Mouse (Mus musculus): Measurements from ENCODE around the gene Sv2b.
"Not testable (repeated sequence)": the region's sequence is repeated elsewhere in the genome, so short reads cannot be mapped to it uniquely, and the experiment has no call there.

Sv2b gene

DNA sequence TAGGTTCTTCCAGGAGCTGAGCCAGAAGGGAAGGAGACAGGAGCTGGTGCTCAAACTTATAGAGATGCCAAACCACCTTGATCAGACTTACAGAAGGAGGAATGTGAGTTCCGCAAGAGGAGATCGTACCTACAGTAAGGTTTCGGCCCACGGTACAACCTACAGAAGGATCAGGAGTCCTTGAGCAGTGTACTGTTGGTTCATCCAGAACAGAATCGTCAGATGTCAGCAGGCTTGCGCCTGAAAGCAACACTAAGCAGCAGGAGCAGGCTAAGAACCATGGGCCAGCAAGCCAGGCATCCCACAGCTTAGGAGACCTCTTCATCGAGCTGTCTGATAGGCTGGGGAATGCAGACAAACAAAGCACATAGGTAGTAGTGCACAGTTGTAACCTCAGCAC, 92.9 kb downstream of the Sv2b start:
- no peak for DNase-seq (ENCODE audit: low spot score in 2 of 2)

GRCm38 (mm10) chr7:75209221-75209641, 99.8 kb downstream of the Sv2b start:
- peak; percentile 50 to 70 for DNase-seq (ENCODE audit: low spot score in 2 of 2)

DNA sequence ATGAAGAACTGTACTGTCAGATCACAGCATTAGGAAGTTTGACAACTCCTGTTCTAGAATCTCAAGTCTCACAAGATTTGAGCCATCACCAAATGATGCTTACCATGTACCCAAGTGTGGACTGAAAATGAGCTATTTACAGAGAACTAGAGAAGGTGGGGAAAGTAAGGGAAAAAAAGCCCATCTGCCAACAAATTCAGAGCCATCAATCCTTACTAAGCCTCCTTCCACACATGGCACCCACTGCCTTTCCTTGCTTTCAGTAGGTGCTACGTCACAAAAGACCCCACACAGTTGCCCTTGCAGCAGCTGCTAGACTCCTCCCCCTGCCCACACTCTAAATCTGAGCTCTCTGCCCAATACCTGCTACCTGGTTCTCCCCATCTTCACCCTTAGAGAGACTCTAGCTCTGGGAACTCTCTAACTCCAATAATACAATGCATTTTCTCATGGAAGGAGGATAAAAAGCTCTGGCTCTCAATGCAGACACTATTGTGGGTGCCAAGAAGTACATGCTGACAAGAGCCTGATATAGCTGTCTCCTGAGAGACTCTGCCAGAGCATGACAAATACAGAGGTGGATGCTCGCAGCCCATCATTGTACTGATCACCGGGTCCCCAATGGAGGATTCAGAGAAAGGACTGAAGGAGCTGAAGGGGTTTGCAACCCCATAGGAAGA, 101.0 kb downstream of the Sv2b start:
- no peak for DNase-seq (ENCODE audit: low spot score in 2 of 2)

DNA sequence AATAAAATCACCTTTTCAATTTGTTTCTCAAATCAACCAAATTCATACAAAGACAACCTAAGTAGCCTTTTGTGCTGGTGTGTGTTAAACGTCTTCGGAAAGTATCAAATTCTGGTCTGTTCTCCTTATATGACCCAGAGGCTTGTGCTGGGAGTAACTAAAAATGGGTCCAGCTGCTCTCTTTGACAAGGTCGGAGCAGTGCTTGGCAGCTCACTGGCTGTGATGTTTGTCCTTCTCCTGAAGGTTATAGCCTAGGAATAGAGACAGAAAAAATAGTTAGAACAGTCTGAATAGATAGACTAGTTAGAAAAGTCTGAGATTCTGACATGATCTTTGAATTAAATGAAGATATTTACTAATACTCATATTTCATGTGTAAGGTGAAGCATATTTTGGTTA, 102.4 kb downstream of the Sv2b start:
- DNase-seq (ENCODE audit: low spot score in 2 of 2), result no peak

- no peak for DNase-seq (ENCODE audit: low spot score in 2 of 2)
These were observed 103.7 kb downstream of the Sv2b start for GRCm38 (mm10) chr7:75205386-75205785.

GRCm38 (mm10) chr7:75194919-75195230, 114.2 kb downstream of the Sv2b start:
- not testable (repeated sequence) for DNase-seq (ENCODE audit: low spot score in 2 of 2)

- no peak for DNase-seq (ENCODE audit: low spot score in 2 of 2)
These were observed 114.7 kb downstream of the Sv2b start for GRCm38 (mm10) chr7:75194158-75194918.

DNA sequence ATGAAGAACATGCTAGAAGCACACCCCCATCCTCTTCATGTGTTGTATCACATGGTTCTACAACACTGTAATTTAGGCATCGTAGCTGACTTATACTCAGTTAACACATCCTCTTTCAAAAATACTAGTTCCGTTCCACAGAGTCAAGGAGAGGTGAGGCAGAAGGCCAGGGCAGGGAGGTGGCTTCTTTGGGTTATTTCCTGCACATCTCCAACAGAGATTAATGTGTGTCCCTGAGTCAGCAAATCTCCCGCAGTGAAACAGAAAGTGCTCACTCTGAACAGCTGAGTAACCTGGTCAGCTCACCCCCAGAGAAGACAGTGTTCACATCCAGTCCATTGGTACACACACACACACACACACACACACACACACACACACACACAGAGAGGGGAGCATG, 118.9 kb downstream of the Sv2b start:
- DNase-seq (ENCODE audit: low spot score in 2 of 2), result no peak

- no peak for DNase-seq (ENCODE audit: low spot score in 2 of 2)
These were observed 134.0 kb downstream of the Sv2b start for GRCm38 (mm10) chr7:75175042-75175441.

GRCm38 (mm10) chr7:75167481-75167880, 141.6 kb downstream of the Sv2b start:
- DNase-seq (ENCODE audit: low spot score in 2 of 2), result no peak

DNA sequence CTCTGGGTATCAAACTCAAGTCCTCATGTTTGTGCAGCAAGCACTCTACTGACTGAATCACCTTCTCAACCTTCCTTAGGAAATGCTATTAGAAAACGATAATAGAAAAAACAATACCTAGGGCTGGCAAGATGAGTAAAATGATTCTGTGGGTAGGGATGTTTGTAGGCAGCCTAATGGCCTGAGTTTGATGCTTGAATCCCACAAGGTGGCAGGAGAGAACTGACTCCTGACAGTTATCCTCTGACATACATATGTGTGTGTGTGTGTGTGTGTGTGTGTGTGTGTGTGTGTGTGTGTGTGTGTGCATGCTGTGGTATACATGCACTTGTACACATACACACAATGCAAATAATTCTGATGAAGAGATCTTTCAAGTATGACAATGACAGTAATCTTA, 161.9 kb downstream of the Sv2b start:
- no peak for DNase-seq (ENCODE audit: low spot score in 2 of 2)

- no peak for DNase-seq (ENCODE audit: low spot score in 2 of 2)
These were observed 166.3 kb downstream of the Sv2b start for GRCm38 (mm10) chr7:75142800-75143199.

DNA sequence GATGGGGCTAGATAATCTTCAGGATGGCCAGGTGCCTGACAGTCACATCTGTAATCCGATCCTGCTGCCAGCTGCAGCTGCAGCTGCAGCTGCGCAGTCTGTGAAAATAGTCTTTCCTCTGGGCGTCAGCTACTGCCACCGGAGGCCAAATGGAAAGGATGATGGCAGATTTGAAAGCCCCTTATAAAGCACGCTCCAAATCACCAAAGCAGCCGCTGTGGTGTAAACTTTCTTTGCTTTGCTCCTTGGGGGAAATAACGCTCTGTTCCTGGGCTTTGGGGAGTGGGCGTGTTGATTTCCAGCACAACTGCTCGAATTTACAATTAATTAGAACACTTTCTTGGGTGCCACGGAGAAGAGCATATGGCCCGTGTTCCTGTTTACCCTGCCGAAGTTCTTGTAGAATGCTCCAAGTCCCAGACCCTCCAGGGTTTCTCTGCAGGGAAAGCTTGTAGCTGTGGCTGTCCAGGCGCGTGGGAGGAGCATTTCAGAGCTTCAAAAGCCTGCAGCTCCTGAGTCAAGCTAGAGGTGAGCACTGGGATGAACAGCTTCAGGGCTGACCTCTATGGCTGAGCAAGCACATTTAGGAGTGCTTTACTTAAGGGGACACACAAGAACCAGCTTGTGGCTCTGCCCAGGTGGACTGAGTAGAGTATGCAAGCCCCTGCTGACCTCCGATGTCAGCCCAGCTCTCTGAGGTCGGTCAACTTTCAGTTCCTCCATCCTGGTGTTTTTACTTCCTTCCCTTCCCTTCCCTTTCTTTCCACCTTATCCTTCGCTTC, 167.0 kb downstream of the Sv2b start:
- DNase-seq (ENCODE audit: low spot score in 2 of 2), result peak in 1 of 2 experiments; percentile 43

DNA sequence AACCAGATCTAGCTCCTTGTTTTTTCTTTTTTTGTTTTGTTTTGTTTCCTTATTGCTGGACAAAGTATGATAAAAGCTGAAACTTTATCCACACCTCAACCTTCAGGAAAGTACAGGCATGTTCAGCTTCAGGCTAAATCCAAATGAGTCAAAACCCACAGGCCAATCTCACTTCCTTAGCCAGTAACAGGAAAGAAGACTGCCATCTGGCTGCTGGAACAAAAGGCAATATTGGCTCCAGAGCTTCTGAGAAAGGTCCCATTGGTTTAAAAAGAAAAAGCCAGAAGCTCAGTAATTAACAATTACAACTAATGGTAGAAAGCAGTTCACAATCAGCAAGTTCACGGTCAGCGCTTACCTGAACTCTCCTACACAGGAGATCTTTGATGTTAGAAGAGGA, 169.8 kb downstream of the Sv2b start:
- DNase-seq (ENCODE audit: low spot score in 2 of 2), result no peak

GRCm38 (mm10) chr7:75134710-75135617, 174.1 kb downstream of the Sv2b start:
- DNase-seq (ENCODE audit: low spot score in 2 of 2), result peak in 1 of 2 experiments; percentile 30

- DNase-seq (ENCODE audit: low spot score in 2 of 2), result no peak
These were observed 181.0 kb downstream of the Sv2b start for GRCm38 (mm10) chr7:75128036-75128435.

DNA sequence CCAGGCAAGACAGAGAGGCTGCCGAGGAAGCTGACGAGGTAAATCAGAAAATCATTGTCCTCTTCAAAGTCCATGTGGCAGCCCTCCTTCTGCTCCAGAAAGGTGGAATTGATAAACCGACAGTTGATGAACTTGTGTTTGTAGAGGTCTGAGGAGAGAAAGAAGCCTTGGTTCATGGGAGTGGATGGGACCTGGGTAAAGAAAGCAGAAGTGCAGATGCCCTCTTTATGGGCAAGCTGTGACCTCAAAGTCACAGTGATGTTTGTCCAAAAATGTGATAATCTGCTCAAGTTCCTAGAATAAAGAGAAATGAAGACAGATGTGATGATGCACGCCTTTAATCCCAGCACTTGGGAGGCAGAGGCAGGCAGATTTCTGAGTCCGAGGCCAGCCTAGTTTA, 185.0 kb downstream of the Sv2b start:
- no peak for DNase-seq (ENCODE audit: low spot score in 2 of 2)

GRCm38 (mm10) chr7:75118022-75118673, 190.9 kb downstream of the Sv2b start:
- peak in 1 of 2 experiments; percentile 54 for DNase-seq (ENCODE audit: low spot score in 2 of 2)

DNA sequence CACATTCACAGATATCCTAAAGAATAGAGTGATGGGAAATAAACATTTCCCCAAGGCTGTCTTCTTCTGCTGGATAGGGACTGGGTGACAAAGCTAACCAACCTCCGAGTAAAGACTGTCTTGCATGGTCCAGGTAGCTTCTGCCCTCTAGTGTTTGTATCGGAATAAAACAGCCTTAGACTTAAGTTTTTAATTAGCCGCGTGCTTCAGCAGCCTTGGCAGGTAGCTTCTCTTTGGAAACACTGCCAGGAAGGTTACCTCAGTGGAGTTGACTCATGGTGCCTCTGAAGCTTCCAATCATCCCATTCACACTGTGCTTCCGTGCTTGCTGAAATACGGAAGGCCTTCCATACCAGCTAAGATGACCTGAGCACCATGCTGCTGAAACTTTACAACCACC, 198.4 kb downstream of the Sv2b start:
- peak; percentile 43 to 64 for DNase-seq (ENCODE audit: low spot score in 2 of 2)

- peak in 1 of 2 experiments; percentile 46 for DNase-seq (ENCODE audit: low spot score in 2 of 2)
These were observed 201.6 kb downstream of the Sv2b start for GRCm38 (mm10) chr7:75107441-75107840.

DNA sequence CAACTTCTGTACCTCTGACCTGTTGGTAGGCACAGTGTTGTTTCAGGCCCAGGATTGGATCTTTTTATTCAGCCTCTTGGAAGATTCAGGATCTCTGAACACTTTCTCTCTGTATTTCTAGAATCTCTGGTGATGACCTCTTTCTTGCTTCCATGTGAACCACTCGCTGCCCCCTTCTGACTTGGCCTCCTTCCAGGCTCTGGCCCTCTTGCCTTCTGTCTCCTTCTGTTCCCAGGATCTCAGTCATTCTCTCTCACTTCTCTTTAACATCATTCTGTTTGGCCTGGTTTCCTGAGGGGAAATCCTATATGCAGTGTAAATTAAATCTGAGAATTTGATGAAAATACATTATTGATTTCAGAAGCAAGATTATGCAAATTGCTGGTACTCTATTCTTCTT, 205.2 kb downstream of the Sv2b start:
- DNase-seq (ENCODE audit: low spot score in 2 of 2), result no peak

Measured in left cerebral cortex, adult 9 months (tissue).